In genomic region chr14:33939117-33939516, GRCm38 (mm10) we compare ENCODE assay signal across 9 mouse cellular contexts. TPM values are rescaled to one million over a fixed set of nuclear protein-coding genes. Genes with fewer than 3 reads are reported as not detected.
A peak's percentile ranks its signal among the peaks of the same experiment; 100 is the strongest.
DNase-seq lines count a peak whose midpoint lies in the region; ATAC-seq and TF ChIP-seq lines count a peak whose summit lies in the region.
"Had no signal": no experiment of that assay in that cellular context is flagged by ENCODE, and none has a peak within 500 bp of the region (broad histone marks: within the 10 kb centered on the region; RNA-seq: fewer than 3 reads in every experiment).

No protein-coding gene starts in this region.

- peak; percentile 93 for ATAC-seq in frontal cortex, adult (ENCODE audit: low TSS enrichment)
- peak; percentile 27; the same call in 1 of the 2 replicates for ATAC-seq in hindbrain, embryonic 14.5 days (ENCODE audit: low FRiP score)
- ATAC-seq in megakaryocyte progenitor cell, adult 5-6 weeks (replicated peaks; ENCODE audit: poor library complexity): peak; percentile 83

- 0 out of 2 replicates have a peak, but pooled peaks cover 3% of the 10 kb centered on the region for H3K4me1 ChIP-seq in hindbrain, embryonic 14.5 days (replicated peaks; ENCODE audit: control insufficient read depth, insufficient read depth, low read length)

- 26% methylated on average over 9 of the region's 9 CpGs for WGBS in hindbrain, embryonic 14.5 days

- intact Hi-C loops in left cerebral cortex, adult 2 months (cut with DNase I): loop anchor here (2.0 kb wide), 1 partner anchor 264 kb away; no protein-coding TSS in a partner anchor

- peak; percentile 47 for DNase-seq in adrenal gland, adult 8-10 months
- DNase-seq in cerebellum, adult 9-10 months: peak; percentile 68
- peak; percentile 89 for DNase-seq in hindbrain, embryonic 14.5 days (ENCODE audit: low spot score)
- DNase-seq in left cerebral cortex, adult 2 months (ENCODE audit: extremely low spot score in 1 of 2, low spot score in 2 of 2): peak; percentile 65 to 79
- peak; percentile 42 for DNase-seq in skeletal muscle tissue, adult 2 months (ENCODE audit: low read depth, low spot score)

- peak; percentile 85 for TF ChIP-seq CTCF in left cerebral cortex, adult 2 months (IDR thresholded peaks at IDR 0.05)

- no peak overlapping the region for H3K4me3 ChIP-seq in hindbrain, embryonic 14.5 days (replicated peaks; ENCODE audit: low read length)
- H3K4me3 ChIP-seq in left cerebral cortex, adult 2 months: no peak overlapping the region

- 0 out of 2 replicates have a peak overlapping the region, but pooled peaks have one; percentile 24 for H3K9ac ChIP-seq in hindbrain, embryonic 14.5 days

- no peaks in the 10 kb centered on the region for H3K36me3 ChIP-seq in hindbrain, embryonic 14.5 days (replicated peaks; ENCODE audit: control insufficient read depth, insufficient read depth)

- no peak overlapping the region for H3K27ac ChIP-seq in hindbrain, embryonic 14.5 days
- H3K27ac ChIP-seq in left cerebral cortex, adult 2 months: no peak overlapping the region

- no peaks in the 10 kb centered on the region for H3K9me3 ChIP-seq in hindbrain, embryonic 14.5 days (ENCODE audit: control insufficient read depth, low read length)

- no peaks in the 10 kb centered on the region for H3K27me3 ChIP-seq in hindbrain, embryonic 14.5 days (ENCODE audit: control insufficient read depth, insufficient read depth, low read length)

- peak overlapping the region; percentile 35 for H3K4me2 ChIP-seq in hindbrain, embryonic 14.5 days (replicated peaks)

RNA-seq across cellular contexts. Expression of gene Gdf2, which starts 1.7 kb away (rescaled TPM):
- not detected for total RNA-seq in adrenal gland, adult 8-10 months (2022)
- polyA plus RNA-seq in hindbrain, embryonic 14.5 days (2014; fragmentation: Nextera tagmentation; extraction: Ambion mirVana): 0.08 TPM in 1 of 2 replicates, not detected in the other
- total RNA-seq in left cerebral cortex, adult 2 months (2021): not detected
- total RNA-seq in megakaryocyte progenitor cell, adult 5-6 weeks (2015): not detected in 2 replicates
- not detected in 2 replicates for total RNA-seq in megakaryocyte progenitor cell, adult 5-6 weeks (2017)
- polyA plus RNA-seq: stomach, embryonic 14.5 days had no signal

RNA-seq across cellular contexts. Expression of gene Rbp3, which starts 14.7 kb away (rescaled TPM):
- not detected for total RNA-seq in adrenal gland, adult 8-10 months (2022)
- not detected in 2 replicates for polyA plus RNA-seq in hindbrain, embryonic 14.5 days (2014; fragmentation: Nextera tagmentation; extraction: Ambion mirVana)
- not detected for total RNA-seq in left cerebral cortex, adult 2 months (2021)
- not detected in 2 replicates for total RNA-seq in megakaryocyte progenitor cell, adult 5-6 weeks (2015)
- total RNA-seq in megakaryocyte progenitor cell, adult 5-6 weeks (2017): not detected in 2 replicates
- polyA plus RNA-seq: frontal cortex, adult 2 months; stomach, embryonic 14.5 days had no signal

RNA-seq across cellular contexts. Expression of gene Gdf10, which starts 15.7 kb away (rescaled TPM):
- 10 to 100 TPM in 3 of 4 experiments, 1 to 10 TPM in 1; 9.9 to 18.5 (median 13.3) TPM for total RNA-seq in adrenal gland, adult 8-10 months (2022)
- 8.0 and 11.4 TPM in 2 replicates for polyA plus RNA-seq in hindbrain, embryonic 14.5 days (2014; fragmentation: Nextera tagmentation; extraction: Ambion mirVana)
- 1 to 10 TPM; 3.2 to 3.6 TPM for total RNA-seq in left cerebral cortex, adult 2 months (2021)
- total RNA-seq in megakaryocyte progenitor cell, adult 5-6 weeks (2015): not detected in 2 replicates
- not detected in 2 replicates for total RNA-seq in megakaryocyte progenitor cell, adult 5-6 weeks (2017)

RNA-seq across cellular contexts. Expression of gene Zfp488, which starts 39.4 kb away (rescaled TPM):
- under 1 TPM in 3 of 4 experiments, not detected in 1; 0.07 to 0.22 (median 0.08) TPM for total RNA-seq in adrenal gland, adult 8-10 months (2022)
- polyA plus RNA-seq in hindbrain, embryonic 14.5 days (2014; fragmentation: Nextera tagmentation; extraction: Ambion mirVana): 0.78 and 0.85 TPM in 2 replicates
- total RNA-seq in left cerebral cortex, adult 2 months (2021): 1 to 10 TPM; 2.9 to 3.8 TPM
- total RNA-seq in megakaryocyte progenitor cell, adult 5-6 weeks (2015): 0.05 TPM in 1 of 2 replicates, not detected in the other
- not detected in 2 replicates for total RNA-seq in megakaryocyte progenitor cell, adult 5-6 weeks (2017)

Comparison
In these comparisons a context has a peak if more than half of its experiments do, and no peak if none do; other contexts are left out.
1. ATAC-seq: peak in every context shown above with its lines; median percentile 93 in frontal cortex, adult; 83 in megakaryocyte progenitor cell, adult 5-6 weeks; 27 in hindbrain, embryonic 14.5 days.
2. RNA of gene Gdf10, which starts 15.7 kb away (total RNA-seq): 9.9 to 18.5 TPM in adrenal gland, adult 8-10 months and 3.2 to 3.6 TPM in left cerebral cortex, adult 2 months; not detected in megakaryocyte progenitor cell, adult 5-6 weeks; every median in the first group is over 4 times any median in the second.
3. Peak in every context shown above with its lines, with median percentiles within 50 percentile points of each other: DNase-seq.